Mouse (Mus musculus): ENCODE data around the gene Aspg.

Gene Aspg

GRCm38 (mm10) chr12:112151244-112151979 lies 44.9 kb downstream of the Aspg start:
- peak; percentile 24 for DNase-seq (ENCODE audit: low spot score)

- DNase-seq (ENCODE audit: low spot score) = no peak
These were observed 45.5 kb downstream of the Aspg start for GRCm38 (mm10) chr12:112151980-112152362.

GRCm38 (mm10) chr12:112153597-112153996 lies 47.1 kb downstream of the Aspg start:
- DNase-seq (ENCODE audit: low spot score) = no peak

- no peak for DNase-seq (ENCODE audit: low spot score)
These were observed 48.0 kb downstream of the Aspg start for GRCm38 (mm10) chr12:112154476-112154875.

- DNase-seq (ENCODE audit: low spot score) = no peak
These were observed 49.0 kb downstream of the Aspg start for GRCm38 (mm10) chr12:112155218-112156051.

- no peak for DNase-seq (ENCODE audit: low spot score)
These were observed 50.3 kb downstream of the Aspg start for GRCm38 (mm10) chr12:112156804-112157203.

GRCm38 (mm10) chr12:112158246-112158645 lies 51.8 kb downstream of the Aspg start:
- no peak for DNase-seq (ENCODE audit: low spot score)

- DNase-seq (ENCODE audit: low spot score) = no peak
These were observed 52.3 kb downstream of the Aspg start for GRCm38 (mm10) chr12:112158784-112159183.

- no peak for DNase-seq (ENCODE audit: low spot score)
These were observed 57.7 kb downstream of the Aspg start for GRCm38 (mm10) chr12:112163981-112164839.

- no peak for DNase-seq (ENCODE audit: low spot score)
These were observed 58.4 kb downstream of the Aspg start for GRCm38 (mm10) chr12:112164840-112165219.

GRCm38 (mm10) chr12:112169240-112169639 lies 62.8 kb downstream of the Aspg start:
- peak; percentile 42 for DNase-seq (ENCODE audit: low spot score)

- no peak for DNase-seq (ENCODE audit: low spot score)
These were observed 64.4 kb downstream of the Aspg start for GRCm38 (mm10) chr12:112170671-112171574.

GRCm38 (mm10) chr12:112171657-112172056 lies 65.2 kb downstream of the Aspg start:
- DNase-seq (ENCODE audit: low spot score) = no peak

GRCm38 (mm10) chr12:112172214-112172613 lies 65.7 kb downstream of the Aspg start:
- DNase-seq (ENCODE audit: low spot score) = no peak
